Mouse (Mus musculus) erythroblast, embryonic 14.5 days (primary cell): ENCODE data around the gene Gm42878. TPM values are rescaled to one million over a fixed set of nuclear protein-coding genes. Genes with fewer than 3 reads are reported as not detected.

ENCODE experiments used
- H3K27me3 ChIP-seq: 2 replicates; pipeline ENCODE4 v1.6.1; 2012; ENCODE audit warnings: inconsistent platforms; ENCODE audit not compliant: control insufficient read depth
- H3K36me3 ChIP-seq: 2 replicates; pipeline ENCODE4 v1.6.1; 2012; ENCODE audit warnings: mild to moderate bottlenecking, inconsistent platforms; ENCODE audit not compliant: control insufficient read depth
- H3K4me1 ChIP-seq: 2 replicates; pipeline ENCODE4 v1.6.1; 2012; ENCODE audit warnings: inconsistent platforms; ENCODE audit not compliant: control insufficient read depth
- H3K4me3 ChIP-seq: replicated peaks from 2 replicates; pipeline ENCODE3; 2012; ENCODE audit warnings: moderate library complexity, mild to moderate bottlenecking, inconsistent platforms
- H3K9me3 ChIP-seq: 2 replicates; pipeline ENCODE4 v1.6.1; 2012; ENCODE audit warnings: low read length, inconsistent platforms, mixed read lengths; ENCODE audit not compliant: control insufficient read depth
- GATA1 ChIP-seq: IDR thresholded peaks from 2 replicates; pipeline ENCODE4 v1.6.1; 2012; ENCODE audit warnings: low read length, inconsistent platforms, mixed read lengths
- TAL1 ChIP-seq: IDR thresholded peaks from 3 replicates; pipeline ENCODE4 v1.6.1; 2012; ENCODE audit warnings: low read length, inconsistent platforms, mixed read lengths
- polyA plus RNA-seq: library from polyadenylated mRNA; stranded (reverse); fragments of >175 nt; gene quantifications from 2 replicates; pipeline ENCODE4 v1.2.3, GENCODE M21; 2012

The Gm42878 gene
- 0.01 TPM in 1 of 2 replicates, not detected in the other for polyA plus RNA-seq

DNA sequence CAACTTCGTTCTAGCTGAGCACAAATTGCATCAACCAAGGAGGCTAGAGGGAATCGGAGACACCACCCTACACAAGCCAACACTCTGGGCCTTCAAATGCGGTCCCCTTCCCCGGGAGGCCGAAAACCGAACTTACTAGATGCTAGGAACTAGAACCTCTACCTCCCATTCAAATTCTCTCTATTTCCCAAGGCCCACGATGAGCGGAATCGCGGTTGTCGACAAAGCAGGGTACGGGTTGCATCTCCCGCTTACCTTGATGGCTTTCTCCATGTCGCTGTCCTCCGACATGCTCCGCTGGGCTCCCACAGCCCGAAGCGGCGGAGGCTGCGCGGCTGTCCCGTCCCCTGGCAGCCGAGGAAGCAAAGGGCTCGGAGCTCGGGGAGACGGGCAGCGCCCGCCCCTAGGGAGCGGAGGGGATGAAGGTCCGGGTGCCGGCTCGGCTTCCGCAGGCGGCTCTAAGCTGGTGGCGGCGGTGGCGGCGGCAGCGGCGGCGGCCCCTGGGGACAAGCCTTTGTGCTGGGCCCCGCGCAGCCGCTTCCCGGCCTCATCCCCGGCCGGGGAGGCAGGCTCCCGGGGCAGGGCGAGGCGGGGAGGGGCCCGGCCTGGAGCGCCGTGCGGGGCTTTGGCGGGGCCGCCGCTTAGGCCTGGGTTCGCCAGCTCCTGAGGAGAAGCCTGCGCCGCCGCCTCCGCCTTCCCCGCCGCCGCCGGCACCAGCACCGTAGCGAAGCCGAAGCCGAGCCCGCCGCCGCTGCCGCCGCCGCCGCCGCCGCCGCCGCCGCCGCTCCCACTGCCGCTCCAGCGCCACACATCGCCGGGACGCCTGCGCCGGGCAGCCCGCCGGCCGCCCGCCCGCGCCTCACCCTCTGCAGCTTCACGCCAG lies at the start of gene Gm42878, which contains the start of gene Adam1a:
TSS of gene Gm42878 (minus strand) at position 573 of the 883 bp plus-strand sequence.
TSS of gene Adam1a (minus strand) at position 573 of the 883 bp plus-strand sequence.
- no peaks in the 10 kb centered on the region for H3K9me3 ChIP-seq
- no peaks in the 10 kb centered on the region for H3K27me3 ChIP-seq
- peaks cover 43% of the 10 kb centered on the region for H3K36me3 ChIP-seq
- peak within 1 kb of the TSS; percentile 70 for H3K4me3 ChIP-seq
- peaks cover 64% of the 10 kb centered on the region for H3K4me1 ChIP-seq
- TF ChIP-seq GATA1 (no peak), TAL1 (no peak)

DNA sequence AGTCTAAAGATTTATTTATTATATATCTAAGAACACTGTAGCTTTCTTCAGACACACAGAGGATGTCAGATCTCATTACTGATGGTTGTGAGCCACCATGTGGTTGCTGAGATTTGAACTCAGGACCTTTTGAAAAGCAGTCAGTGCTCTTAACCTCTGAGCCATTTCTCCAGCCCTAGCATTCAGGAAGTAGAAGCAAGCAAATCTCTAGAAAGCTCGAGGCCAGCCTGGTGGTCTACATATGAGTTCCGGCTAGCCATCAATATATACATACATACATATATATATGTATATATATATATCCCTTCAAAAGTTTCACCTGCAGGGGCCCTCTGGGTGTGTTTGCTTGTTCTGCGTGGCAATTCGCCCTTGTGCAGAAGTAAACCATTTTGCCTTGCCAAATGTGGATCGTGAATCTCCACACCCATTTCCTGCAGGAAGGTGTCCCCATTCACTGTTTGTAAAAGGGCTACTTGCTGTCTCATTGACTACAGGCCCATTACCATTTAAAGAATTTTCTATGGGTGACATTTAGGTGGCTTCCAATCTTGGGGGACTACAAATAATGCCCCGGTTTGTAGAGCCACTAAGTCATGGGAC lies 49.5 kb upstream of the Gm42878 start:
- Histone ChIP-seq H3K27me3 (peaks cover 20% of the 10 kb centered on the region), H3K4me1 (peaks cover 61% of the 10 kb centered on the region), H3K4me3 (no peak overlapping the region), H3K36me3 (no peaks in the 10 kb centered on the region; the same call in 1 of the 2 replicates), H3K9me3 (no peaks in the 10 kb centered on the region)
- TF ChIP-seq GATA1 = no peak
- TF ChIP-seq TAL1 = no peak

DNA sequence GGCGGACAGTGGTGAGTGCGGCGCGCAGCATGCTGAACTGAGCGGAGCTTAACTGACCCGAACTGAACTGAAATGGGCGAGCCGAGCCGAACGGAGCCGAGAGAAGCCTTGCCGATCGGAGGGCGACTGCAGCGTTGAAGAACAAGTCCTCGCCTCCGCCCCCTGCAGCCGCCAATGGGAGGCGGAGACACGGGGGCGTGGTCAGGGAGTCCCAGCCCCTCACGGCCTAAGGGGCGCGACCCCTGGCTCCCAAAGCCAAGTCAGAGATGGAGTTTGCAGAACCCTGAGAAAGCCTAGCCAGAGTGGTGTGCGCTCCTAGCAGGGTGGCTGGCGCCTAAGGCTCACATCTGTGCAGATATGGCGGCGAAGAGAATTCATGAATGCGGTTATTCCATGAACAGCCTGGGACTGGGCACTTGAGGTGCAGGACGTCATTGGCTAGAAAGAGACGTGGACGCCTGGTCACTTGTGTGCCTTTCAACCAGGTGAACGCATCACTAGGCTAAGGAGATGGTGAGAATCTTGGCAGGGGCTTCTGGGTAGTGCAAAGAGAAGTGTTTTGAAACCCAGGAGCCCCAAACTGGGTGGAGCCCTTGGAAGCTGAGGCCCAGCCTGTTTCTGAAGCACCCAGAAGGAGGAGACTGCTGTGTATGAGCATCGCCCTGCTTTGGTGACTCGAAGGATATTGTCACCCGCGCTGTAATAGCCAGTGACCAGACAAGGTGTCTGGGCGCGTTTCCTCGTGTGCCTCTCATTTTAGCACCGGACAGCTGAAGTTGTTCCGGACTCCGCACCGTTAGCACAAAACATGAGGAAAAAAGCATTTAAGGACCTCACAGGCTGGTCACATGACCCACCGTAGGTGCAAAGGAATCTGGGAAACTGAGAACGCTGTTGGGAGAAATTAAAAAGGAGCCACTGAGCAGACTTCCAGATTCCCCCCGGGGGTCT lies 48.4 kb upstream of the Gm42878 start, which contains the start of gene Aldh2:
TSS of gene Aldh2 (minus strand) at position 374 of the 951 bp plus-strand sequence.
- no peaks in the 10 kb centered on the region; the same call in 1 of the 2 replicates for H3K36me3 ChIP-seq

DNA sequence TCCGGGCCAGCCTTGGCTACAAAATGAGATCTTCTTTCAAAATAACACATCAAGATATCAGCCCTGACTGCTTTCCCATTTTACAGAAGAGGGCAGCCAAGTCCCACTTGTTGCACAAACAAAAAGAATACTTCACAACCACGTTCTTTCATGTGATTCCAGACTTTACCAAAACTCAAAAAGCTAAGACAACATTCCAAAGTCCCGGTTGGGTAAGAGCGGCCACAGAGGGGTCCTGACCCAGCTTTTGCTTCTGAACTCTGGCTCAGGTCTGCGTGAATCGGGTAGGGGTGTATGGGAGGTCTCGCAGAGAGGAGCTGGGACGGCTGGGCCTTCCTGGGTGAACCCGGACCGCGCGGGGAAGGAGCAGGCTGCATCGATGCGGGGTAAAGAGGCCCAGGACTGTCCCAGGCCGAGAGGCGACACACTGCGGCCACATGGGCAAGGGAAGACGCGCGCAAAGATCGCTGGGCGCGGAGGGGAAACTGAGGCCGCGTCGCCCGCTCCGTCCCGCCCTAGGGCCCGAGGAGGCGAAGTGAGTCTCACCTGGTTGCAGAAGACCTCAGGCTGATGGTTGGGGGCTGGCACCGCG lies 47.6 kb upstream of the Gm42878 start:
- peak overlapping the region; percentile 83 for H3K4me3 ChIP-seq
- TF ChIP-seq GATA1 (no peak), TAL1 (no peak)
- H3K4me1 ChIP-seq = peaks cover 57% of the 10 kb centered on the region
- peaks cover 20% of the 10 kb centered on the region for H3K27me3 ChIP-seq
- H3K9me3 ChIP-seq = no peaks in the 10 kb centered on the region
- no peaks in the 10 kb centered on the region; the same call in 1 of the 2 replicates for H3K36me3 ChIP-seq

More for the DNA sequence above, 48.4 kb upstream of the Gm42878 start, which contains the start of gene Aldh2:
- H3K4me1 ChIP-seq = peaks cover 61% of the 10 kb centered on the region
- no peaks in the 10 kb centered on the region for H3K9me3 ChIP-seq
- no peak for TF ChIP-seq TAL1
- TF ChIP-seq GATA1 = no peak
- H3K4me3 ChIP-seq = peak within 1 kb of the TSS; percentile 83
- peaks cover 20% of the 10 kb centered on the region for H3K27me3 ChIP-seq

DNA sequence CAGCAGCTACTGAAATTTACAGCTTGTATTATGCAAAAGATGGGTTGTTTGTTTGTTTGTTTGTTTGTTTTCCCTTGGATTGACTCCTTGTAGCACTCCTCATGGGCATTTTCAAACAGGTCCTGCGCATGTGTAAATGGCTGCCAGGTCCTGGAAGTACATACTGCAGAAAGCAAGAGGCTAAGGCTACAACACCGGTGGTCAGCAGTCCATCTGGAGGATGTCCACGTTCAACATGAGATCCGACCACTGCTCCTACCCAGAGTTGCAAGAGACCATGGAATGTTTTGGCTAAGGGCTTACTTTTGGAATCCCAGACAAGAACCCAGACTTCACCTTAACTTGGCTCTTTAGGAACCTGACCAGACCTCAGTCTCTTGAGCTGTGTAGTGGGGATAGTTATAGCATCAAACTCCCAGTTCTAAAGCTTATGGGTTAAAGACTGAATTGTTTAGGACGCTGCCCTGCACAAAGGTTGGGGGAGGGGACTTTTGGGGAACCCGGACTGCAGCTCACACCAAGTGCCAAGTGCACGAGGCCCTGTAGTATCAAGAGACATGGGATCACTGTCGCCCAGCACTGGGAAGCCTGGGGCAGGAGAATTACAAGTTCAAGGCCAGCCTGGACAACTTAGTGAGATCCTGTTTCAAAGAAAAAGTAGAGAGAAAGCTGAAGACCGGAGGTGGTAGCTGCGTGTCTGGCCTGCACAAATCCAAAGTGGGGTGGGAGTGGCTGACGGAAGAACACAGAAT lies 47.0 kb upstream of the Gm42878 start:
- peaks cover 17% of the 10 kb centered on the region for H3K27me3 ChIP-seq
- H3K36me3 ChIP-seq = no peaks in the 10 kb centered on the region; the same call in 1 of the 2 replicates
- peak overlapping the region; percentile 83 for H3K4me3 ChIP-seq
- TF ChIP-seq GATA1 (no peak), TAL1 (no peak)
- no peaks in the 10 kb centered on the region for H3K9me3 ChIP-seq
- H3K4me1 ChIP-seq = peaks cover 53% of the 10 kb centered on the region

DNA sequence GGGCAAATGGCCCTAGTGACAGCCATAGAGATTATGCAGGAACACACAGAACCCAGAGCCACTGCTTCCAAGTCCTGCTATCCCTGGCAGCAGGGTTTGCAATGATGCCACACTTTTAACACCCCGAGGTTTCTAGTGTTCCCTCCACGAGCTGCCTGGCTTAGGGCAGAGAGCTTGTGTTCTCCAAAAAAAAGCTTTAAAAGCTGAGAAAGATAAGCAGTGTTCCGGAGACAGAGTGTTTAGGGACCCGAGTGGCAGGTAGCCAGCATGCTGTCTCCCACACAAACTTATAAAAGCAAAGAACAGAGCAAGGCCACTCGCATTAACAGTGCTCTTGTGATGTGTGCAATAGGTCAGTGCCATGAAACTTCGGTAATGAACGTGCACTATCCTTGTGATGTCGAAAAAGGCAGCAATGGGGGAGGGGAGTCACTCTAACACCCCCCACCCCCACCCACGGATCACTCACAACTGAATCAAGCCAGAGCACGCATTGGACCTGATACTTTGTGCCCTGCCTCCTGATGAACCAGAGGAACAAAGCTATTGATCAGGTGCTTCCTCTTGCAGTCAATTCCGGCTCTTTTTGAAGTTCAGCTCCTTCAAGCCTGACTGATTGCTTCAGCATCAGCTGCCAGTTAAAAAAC lies 46.3 kb upstream of the Gm42878 start:
- H3K36me3 ChIP-seq = no peaks in the 10 kb centered on the region; the same call in 1 of the 2 replicates
- TF ChIP-seq GATA1 (no peak), TAL1 (no peak)
- no peaks in the 10 kb centered on the region for H3K9me3 ChIP-seq
- peaks cover 58% of the 10 kb centered on the region for H3K4me1 ChIP-seq
- peaks cover 10% of the 10 kb centered on the region for H3K27me3 ChIP-seq
- H3K4me3 ChIP-seq = no peak overlapping the region

DNA sequence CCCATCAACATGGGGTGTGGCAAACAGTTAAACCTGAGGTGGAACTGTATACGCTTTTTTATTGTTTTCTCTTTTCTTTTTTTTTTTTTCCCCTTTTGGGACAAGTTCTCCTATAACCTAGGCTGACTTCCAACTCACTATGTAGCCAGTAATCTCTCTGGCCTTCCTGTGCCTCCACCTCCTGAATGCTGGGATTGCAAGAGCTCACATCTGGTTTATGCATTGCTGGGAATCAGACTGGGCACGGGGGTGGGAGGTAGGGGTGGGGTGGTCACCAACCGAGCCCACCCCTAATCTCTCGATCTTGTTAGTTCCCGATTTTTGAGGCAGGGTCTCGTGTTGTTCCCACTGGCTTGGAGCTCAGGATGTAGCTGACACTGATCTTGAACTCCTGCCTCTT lies 44.6 kb upstream of the Gm42878 start:
- Histone ChIP-seq H3K4me3 (no peak overlapping the region), H3K36me3 (no peaks in the 10 kb centered on the region; the same call in 1 of the 2 replicates), H3K9me3 (no peaks in the 10 kb centered on the region), H3K27me3 (no peaks in the 10 kb centered on the region), H3K4me1 (peaks cover 53% of the 10 kb centered on the region)
- TF ChIP-seq TAL1 (no peak), GATA1 (no peak)
